Mouse (Mus musculus): ENCODE data around the gene Pmm1.
"Not testable (repeated sequence)": the region's sequence is repeated elsewhere in the genome, so short reads cannot be mapped to it uniquely, and the experiment has no call there.

Gene Pmm1

GRCm38 (mm10) chr15:81960171-81961077 is at the start of gene Pmm1:
Gene Pmm1 (minus strand): TSS chr15:81960930.
- peak; percentile 59 for DNase-seq (ENCODE audit: extremely low read depth, low read depth, low spot score)

GRCm38 (mm10) chr15:82004257-82004656 is 43.5 kb upstream of the Pmm1 start:
- DNase-seq (ENCODE audit: extremely low read depth, low read depth, low spot score) = no peak

- DNase-seq (ENCODE audit: extremely low read depth, low read depth, low spot score) = no peak
Measured at GRCm38 (mm10) chr15:81993992-81994391, 33.3 kb upstream of the Pmm1 start.

- no peak for DNase-seq (ENCODE audit: extremely low read depth, low read depth, low spot score)
Measured at GRCm38 (mm10) chr15:81990549-81990948, 29.8 kb upstream of the Pmm1 start.

DNA sequence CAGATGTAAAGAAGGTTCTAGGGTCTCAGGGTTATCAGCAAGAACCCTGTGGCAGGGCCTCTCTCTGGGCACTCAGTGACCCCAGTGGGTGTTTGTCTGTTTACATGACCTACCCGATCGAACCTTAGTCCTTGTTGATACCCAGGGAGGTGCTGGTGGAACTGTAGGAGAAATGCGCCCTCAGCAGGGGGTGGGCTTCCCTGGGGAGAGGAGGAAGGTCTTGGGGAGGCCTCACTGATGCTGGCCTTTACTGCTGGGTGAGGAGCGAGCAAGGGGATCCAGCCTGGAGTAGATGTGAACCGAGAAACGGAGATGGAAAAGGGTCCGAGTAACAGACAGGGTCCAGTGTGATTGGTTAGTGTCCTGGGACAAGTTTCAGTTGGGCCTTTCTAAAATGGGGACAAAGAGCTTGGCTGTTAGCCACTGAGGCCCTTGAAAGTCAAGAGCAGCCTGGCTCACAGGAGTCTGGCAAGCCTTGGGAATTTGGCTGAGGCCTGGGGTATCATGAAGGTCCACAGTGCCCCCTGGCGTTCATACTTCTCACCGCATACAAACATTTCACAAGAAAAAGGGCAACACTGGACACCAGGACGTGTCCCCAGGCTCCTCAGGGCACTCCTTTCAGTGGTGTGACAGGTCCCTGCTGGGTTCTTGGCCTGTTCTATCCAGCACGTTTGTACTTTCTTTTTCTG is 28.8 kb upstream of the Pmm1 start:
- DNase-seq (ENCODE audit: extremely low read depth, low read depth, low spot score) = no peak

GRCm38 (mm10) chr15:81987646-81988045 is 26.9 kb upstream of the Pmm1 start, which contains the start of gene Xrcc6:
Gene Xrcc6 (plus strand): TSS chr15:81987835.
- DNase-seq (ENCODE audit: extremely low read depth, low read depth, low spot score) = no peak

DNA sequence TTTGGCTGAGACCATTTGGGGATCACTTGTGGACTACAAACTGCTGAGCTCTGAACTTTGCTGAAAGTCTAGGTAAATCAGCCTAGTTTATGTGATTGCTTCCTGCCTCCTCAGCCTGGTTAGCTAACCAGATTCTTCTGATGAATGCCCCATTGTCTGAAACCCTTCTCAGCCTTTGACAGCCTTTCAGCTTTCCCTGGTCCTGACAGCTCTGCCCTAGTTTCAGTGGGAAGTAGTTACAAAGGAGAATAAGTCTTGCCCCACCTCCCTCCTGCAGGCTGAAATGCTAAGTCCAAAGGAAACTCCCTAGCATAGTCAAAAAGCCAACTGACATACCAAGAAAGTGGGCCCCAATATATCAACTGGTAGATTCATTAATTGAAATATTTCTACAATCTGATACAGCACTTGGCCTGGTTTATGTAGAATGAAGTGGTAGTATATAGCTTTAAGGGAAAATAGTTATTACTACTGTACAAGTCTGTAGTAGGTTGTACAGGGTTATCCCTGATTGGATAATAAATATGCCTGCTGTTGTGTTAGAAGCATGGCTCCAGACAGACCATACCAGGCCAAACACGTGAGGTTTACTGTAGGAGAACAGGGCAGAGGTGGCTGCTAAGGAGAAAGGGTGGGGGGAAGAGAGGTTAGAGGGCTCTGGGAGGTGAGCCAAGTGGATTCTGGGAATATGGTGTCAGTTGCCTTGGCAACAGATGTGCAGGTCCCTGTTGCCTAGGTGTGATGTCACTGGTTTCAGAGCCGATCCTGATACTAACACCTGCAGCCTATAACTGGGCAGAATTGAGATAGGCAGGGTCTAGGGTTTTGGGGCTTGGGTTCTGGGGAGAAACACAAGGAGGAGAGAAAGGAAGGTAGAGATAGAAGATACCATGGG is 24.8 kb upstream of the Pmm1 start:
- DNase-seq (ENCODE audit: extremely low read depth, low read depth, low spot score) = no peak

DNA sequence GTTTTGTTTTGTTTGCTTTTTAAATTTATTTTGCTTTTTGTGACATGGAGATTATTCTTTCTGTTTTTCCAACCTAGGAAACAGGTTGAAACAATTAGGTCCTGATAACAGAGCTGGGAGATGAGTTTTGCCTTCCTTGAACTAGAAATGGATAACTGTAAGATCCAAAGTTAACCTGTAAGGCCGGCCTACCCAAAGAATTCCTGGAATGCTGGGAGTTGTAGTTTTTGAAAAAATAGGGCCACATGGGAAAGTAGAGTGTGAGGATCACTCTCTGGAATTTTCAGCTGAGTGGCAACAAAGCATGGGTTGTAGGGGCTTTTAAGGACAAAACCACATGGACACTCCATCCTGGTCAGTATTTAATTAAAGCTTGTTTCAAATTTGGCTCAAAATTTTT is 21.4 kb upstream of the Pmm1 start:
- DNase-seq (ENCODE audit: extremely low read depth, low read depth, low spot score) = no peak

GRCm38 (mm10) chr15:81980321-81980720 is 19.6 kb upstream of the Pmm1 start, which contains the start of gene 1700029P11Rik:
Gene 1700029P11Rik (plus strand): TSS chr15:81980540.
- no peak for DNase-seq (ENCODE audit: extremely low read depth, low read depth, low spot score)

- DNase-seq (ENCODE audit: extremely low read depth, low read depth, low spot score) = not testable (repeated sequence)
Measured at GRCm38 (mm10) chr15:81975156-81975555, 14.4 kb upstream of the Pmm1 start.

DNA sequence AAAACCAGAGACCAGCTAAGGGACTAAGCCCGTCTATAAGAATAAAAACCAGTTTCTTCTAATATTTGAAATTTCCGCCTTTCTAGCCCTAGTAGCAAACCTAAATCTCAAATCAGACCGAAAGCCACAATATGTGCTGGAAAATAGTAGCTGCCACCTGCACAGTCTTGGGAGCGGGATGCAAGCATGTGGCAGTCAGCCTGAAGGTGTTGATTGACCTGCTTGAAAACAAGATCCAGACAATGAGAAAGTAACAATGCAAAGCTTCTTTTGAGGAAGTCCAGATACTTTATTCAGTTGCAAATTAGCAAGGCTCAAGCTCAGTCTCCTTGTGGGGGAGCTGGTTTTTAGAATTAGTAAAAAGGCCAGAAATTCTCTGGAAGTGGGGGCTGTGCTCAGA is 9.8 kb upstream of the Pmm1 start:
- DNase-seq (ENCODE audit: extremely low read depth, low read depth, low spot score) = not testable (repeated sequence)

GRCm38 (mm10) chr15:81969635-81970034 is 8.9 kb upstream of the Pmm1 start:
- DNase-seq (ENCODE audit: extremely low read depth, low read depth, low spot score) = not testable (repeated sequence)

- DNase-seq (ENCODE audit: extremely low read depth, low read depth, low spot score) = no peak
Measured at GRCm38 (mm10) chr15:81969173-81969572, 8.4 kb upstream of the Pmm1 start.

DNA sequence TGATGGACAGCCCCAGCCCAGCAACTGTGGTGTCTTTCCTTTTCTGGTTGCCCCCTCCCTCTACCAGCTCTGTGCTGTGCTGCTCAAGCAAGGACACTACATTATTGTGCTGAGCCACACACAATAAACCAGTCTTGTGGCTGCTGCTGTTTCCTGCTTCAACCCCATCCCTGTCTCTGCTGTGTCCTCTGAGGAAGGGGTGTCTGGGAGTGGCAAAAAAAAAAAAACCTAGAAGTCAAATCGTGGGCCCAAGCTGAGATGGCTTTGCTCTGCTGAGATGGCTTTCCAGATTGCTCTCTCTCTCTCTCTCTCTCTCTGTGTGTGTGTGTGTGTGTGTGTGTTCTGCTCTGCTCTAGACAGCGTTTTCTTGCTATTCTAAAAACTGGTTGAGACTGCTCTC is 7.7 kb upstream of the Pmm1 start:
- DNase-seq (ENCODE audit: extremely low read depth, low read depth, low spot score) = no peak

GRCm38 (mm10) chr15:81967821-81968220 is 7.1 kb upstream of the Pmm1 start:
- DNase-seq (ENCODE audit: extremely low read depth, low read depth, low spot score) = no peak

DNA sequence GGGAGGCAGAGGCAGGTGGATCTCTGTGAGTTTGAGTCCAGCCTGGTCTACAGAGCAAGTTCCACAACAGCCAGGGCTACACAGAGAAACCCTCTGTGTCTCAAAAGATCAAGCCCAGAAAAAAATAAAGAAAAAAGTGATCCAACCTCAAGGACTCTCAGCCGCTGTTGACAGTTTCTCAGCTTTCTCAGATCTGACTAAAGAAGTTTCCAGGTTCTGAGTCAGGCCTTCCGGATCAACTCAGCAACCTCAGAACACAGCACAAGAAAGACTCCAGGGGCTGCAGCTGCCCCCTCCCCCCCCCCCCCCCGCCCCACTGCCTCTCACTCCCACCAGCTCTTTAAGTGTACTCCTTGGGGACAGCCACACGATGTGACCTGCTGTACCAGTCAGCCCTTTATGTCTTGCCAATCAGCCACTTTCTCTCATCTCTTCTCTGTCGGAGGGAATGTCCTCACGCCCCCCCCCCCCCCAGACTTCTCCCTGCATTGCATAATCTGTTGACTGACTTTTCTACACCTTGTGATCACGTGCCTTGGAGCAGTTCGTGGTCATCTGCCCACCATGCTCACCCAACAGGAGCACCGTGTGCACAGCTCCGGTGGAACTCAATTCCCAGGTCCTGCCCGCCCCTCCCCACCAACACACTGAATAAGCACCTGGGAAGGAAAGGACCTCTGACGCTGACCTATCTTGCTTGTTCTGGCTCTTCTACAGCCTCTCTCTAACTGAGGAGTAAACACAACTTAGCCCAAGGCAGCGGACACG is 5.5 kb upstream of the Pmm1 start:
- no peak for DNase-seq (ENCODE audit: extremely low read depth, low read depth, low spot score)

DNA sequence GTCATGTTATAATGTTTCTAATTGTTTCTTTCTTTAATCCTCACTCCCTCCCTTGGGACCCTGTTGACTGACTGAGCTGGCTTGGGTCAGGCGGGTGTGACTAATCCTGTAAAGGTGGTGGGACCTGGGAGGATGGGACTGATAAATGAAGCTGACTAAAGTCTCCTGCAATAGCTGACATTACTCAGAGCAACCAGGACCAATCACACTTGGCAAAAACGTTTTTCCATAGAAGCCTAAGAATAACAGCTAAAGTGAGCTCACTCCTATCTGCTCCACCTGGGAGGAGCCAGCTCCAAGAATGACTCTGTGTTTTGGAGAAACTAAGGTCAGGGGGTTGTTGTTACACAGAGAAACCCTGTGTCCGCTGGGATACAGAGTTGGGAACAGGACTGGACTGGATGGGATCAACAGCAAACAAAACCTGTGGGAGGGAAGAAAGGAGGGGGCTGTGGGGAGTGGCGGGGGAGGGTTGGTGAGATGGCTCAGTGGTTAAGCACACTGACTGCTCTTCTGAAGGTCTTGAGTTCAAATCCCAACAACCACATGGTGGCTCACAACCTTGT is 4.3 kb upstream of the Pmm1 start:
- no peak for DNase-seq (ENCODE audit: extremely low read depth, low read depth, low spot score)

DNA sequence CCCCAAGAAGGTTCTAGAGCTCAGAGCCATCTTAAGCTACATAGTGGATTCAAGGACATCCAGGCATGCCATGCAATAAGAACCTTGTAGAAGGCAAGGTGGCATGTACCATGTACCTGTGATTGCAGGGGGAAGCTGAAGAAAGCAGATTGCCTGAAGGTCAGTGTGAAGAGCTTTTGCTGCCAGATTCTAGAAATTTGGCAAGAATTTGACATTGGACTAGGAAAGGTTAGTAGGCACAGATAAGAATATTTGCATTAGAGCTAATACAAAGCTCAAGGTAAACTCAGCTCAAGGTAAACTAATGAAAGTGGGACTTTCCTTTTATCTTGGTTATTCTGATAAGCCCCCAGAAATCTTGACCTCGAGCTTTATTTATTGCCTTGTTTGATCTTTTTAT is 3.5 kb upstream of the Pmm1 start:
- DNase-seq (ENCODE audit: extremely low read depth, low read depth, low spot score) = no peak

DNA sequence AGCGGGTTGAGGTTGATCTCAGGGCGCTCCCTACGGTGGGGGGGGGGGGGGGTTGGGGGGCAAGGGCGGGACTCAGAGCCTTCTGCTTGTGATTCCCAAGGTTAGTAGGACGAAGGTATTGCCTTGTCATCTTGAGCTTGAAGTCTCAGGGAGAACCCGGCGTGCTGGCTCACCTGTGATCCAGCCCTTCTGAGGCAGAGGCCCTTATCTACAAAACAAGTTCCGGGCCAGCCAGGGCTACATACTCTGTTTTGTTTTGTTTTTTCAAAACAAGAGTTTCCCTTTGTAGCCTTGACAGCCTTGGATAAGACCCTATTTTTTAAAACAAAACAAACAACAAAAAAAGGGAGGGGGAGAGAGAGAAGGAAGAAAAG is 335 bp upstream of the Pmm1 start:
- no peak for DNase-seq (ENCODE audit: extremely low read depth, low read depth, low spot score)

- DNase-seq (ENCODE audit: extremely low read depth, low read depth, low spot score) = no peak
Measured at GRCm38 (mm10) chr15:81958906-81959305, 1.8 kb downstream of the Pmm1 start.

Measured in fat pad, adult 2 months (tissue).